Mouse (Mus musculus) midbrain, embryonic 16.5 days (tissue): ENCODE data around the gene L2hgdh. TPM values are rescaled to one million over a fixed set of nuclear protein-coding genes. Genes with fewer than 3 reads are reported as not detected.

Experiments
- ATAC-seq: fragments of 200-750 bp; cut with Nextera tagmentation; 2 replicates; pipeline ENCODE4 v1.8.0; 2017; ENCODE audit warnings: moderate TSS enrichment
- H3K27ac ChIP-seq: fragments of 300-500 bp; sonication (generic); 2 replicates; pipeline ENCODE4 v1.5.1; 2014; ENCODE audit warnings: mild to moderate bottlenecking, low read length, mixed read lengths
- H3K27me3 ChIP-seq: fragments of 300-500 bp; sonication (generic); 2 replicates; pipeline ENCODE4 v1.6.1; 2014; ENCODE audit warnings: low read depth, low read length, mixed read lengths; ENCODE audit not compliant: control insufficient read depth, insufficient read depth
- H3K36me3 ChIP-seq: fragments of 300-500 bp; sonication (generic); 2 replicates; pipeline ENCODE4 v1.6.1; 2014; ENCODE audit warnings: mild to moderate bottlenecking, low read length, moderate library complexity, mixed read lengths; ENCODE audit not compliant: control insufficient read depth, insufficient read depth
- H3K4me1 ChIP-seq: fragments of 300-500 bp; sonication (generic); 2 replicates; pipeline ENCODE4 v1.6.1; 2014; ENCODE audit warnings: mild to moderate bottlenecking, low read length, mixed read lengths; ENCODE audit not compliant: control insufficient read depth, insufficient read depth
- H3K4me2 ChIP-seq: fragments of 300-500 bp; sonication (generic); 2 replicates; pipeline ENCODE4 v1.6.1; 2014; ENCODE audit warnings: mild to moderate bottlenecking, low read length, mixed read lengths
- H3K4me3 ChIP-seq: fragments of 300-500 bp; sonication (generic); 2 replicates; pipeline ENCODE4 v1.5.1; 2014; ENCODE audit warnings: low read depth, mild to moderate bottlenecking, low read length, moderate library complexity, mixed read lengths
- H3K9ac ChIP-seq: fragments of 300-500 bp; sonication (generic); 2 replicates; pipeline ENCODE4 v1.6.1; 2014; ENCODE audit warnings: low read depth, low read length, mixed read lengths
- H3K9me3 ChIP-seq: fragments of 300-500 bp; sonication (generic); replicated peaks from 2 replicates; pipeline ENCODE4 v1.6.1; 2014; ENCODE audit warnings: mild to moderate bottlenecking, low read length, mixed read lengths; ENCODE audit not compliant: control insufficient read depth, poor library complexity, severe bottlenecking
- WGBS: fragments of 180-500 bp; shearing (Covaris S2); extraction: QIAGEN DNeasy Blood & Tissue Kit; methylation state at CpG from one replicate; pipeline ENCODE4 v1.1.7; 2014; 5-methylcytosine and 5-hydroxymethylcytosine counted together
- polyA plus RNA-seq: library from polyadenylated mRNA; unstranded; fragments of >200 nt; fragmentation: Nextera tagmentation; extraction: Ambion mirVana; gene quantifications from 2 replicates; pipeline ENCODE4 v1.2.1, GENCODE M21; 2015

The L2hgdh gene
- polyA plus RNA-seq, 1 experiment from 2014 or later = 14.6 TPM

DNA sequence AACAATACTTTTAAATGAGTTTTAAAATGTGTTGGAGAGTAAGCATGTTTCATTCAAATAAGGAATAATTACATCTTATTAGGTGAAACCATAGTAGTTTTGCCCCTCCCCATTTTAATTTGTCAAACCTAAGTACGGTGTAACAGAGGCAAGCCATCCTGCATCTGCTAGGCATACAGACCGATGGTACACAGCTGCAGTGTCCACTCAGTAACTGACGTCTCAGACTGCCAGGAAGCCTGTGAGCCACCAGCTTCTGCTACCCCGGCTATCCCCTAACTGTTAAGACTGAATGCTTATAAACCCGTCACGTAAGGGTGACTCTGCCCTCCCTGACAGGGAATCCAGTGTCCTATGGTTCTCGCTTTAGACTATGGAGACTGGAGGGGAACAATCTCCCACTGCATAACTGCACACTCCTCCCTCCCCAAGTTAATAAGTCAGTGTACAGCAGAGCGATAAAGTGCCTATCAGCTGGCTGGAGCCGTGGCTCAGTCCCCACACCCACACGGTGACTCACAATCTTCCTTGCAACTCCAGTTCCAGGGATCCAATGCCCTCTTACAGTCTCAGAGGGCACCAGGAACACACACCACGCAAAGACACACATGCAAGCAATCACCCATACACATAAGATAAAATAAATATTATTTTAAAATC is 19.7 kb downstream of the L2hgdh start:
- ATAC-seq = no peak
- 89% methylated on average over 11 of the region's 11 CpGs for WGBS
- Histone ChIP-seq H3K27ac (no peak overlapping the region), H3K4me1 (no peaks in the 10 kb centered on the region), H3K27me3 (no peaks in the 10 kb centered on the region), H3K4me2 (no peak overlapping the region), H3K9me3 (no peaks in the 10 kb centered on the region), H3K4me3 (no peak overlapping the region), H3K36me3 (peaks cover 4% of the 10 kb centered on the region), H3K9ac (no peak overlapping the region)

DNA sequence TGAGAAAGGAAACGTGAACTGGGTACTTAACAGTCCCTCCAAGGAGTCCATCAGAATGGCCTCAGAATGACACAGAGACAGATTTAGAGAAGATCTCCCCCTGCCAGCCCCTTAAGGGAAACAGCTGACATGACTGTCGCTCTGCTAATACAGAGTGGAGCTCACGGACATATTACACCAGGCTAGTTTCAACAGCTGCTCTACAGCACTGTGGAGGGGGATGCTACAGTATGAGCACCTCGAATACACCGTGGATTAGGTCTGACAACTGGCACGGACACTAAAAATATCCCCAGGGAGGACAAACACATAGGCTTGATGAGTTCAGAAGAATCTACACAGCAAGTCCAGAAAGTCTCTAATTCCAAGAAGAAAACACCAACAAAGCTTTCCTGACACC is 26.3 kb downstream of the L2hgdh start:
- no peaks in the 10 kb centered on the region for H3K9me3 ChIP-seq
- no peak for ATAC-seq
- no peaks in the 10 kb centered on the region for H3K4me1 ChIP-seq
- WGBS = 86% methylated on average over 6 of the region's 6 CpGs
- peaks cover 6% of the 10 kb centered on the region for H3K36me3 ChIP-seq
- H3K27me3 ChIP-seq = no peaks in the 10 kb centered on the region
- no peak overlapping the region for H3K9ac ChIP-seq
- H3K4me2 ChIP-seq = no peak overlapping the region
- no peak overlapping the region for H3K4me3 ChIP-seq
- no peak overlapping the region for H3K27ac ChIP-seq

DNA sequence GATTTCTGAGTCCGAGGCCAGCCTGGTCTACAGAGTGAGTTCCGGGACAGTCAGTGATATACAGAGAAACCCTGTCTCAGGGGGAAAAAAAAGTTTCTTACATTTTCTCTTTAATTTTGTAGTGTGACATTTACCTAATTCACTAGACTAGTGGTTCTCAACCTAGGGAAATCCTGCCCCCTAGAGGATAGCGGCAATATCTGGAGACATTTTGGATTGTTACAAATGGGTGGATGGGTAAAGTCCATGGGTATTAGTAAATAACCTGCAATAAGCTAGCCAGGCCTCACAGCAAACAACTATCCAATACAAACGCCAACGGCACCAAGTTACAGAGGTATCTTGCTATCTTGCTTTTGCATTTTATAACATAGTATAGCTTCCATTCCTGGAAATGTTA is 27.9 kb downstream of the L2hgdh start:
- no peaks in the 10 kb centered on the region for H3K4me1 ChIP-seq
- 81% methylated on average over 5 of the region's 5 CpGs for WGBS
- no peaks in the 10 kb centered on the region for H3K9me3 ChIP-seq

GRCm38 (mm10) chr12:69693471-69693870 is 31.2 kb downstream of the L2hgdh start:
- H3K27me3 ChIP-seq = no peaks in the 10 kb centered on the region
- no peak overlapping the region for H3K27ac ChIP-seq
- no peaks in the 10 kb centered on the region; the same call in 1 of the 2 replicates for H3K36me3 ChIP-seq
- H3K4me1 ChIP-seq = no peaks in the 10 kb centered on the region
- H3K4me3 ChIP-seq = no peak overlapping the region
- H3K9ac ChIP-seq = no peak overlapping the region
- ATAC-seq = no peak
- H3K4me2 ChIP-seq = no peak overlapping the region
- H3K9me3 ChIP-seq = no peaks in the 10 kb centered on the region
- 74% methylated on average over 17 of the region's 17 CpGs for WGBS

More for the DNA sequence above, 27.9 kb downstream of the L2hgdh start:
- no peaks in the 10 kb centered on the region for H3K27me3 ChIP-seq
- H3K4me2 ChIP-seq = no peak overlapping the region
- peaks cover 4% of the 10 kb centered on the region for H3K36me3 ChIP-seq
- no peak for ATAC-seq
- H3K9ac ChIP-seq = no peak overlapping the region
- H3K27ac ChIP-seq = no peak overlapping the region
- H3K4me3 ChIP-seq = no peak overlapping the region

DNA sequence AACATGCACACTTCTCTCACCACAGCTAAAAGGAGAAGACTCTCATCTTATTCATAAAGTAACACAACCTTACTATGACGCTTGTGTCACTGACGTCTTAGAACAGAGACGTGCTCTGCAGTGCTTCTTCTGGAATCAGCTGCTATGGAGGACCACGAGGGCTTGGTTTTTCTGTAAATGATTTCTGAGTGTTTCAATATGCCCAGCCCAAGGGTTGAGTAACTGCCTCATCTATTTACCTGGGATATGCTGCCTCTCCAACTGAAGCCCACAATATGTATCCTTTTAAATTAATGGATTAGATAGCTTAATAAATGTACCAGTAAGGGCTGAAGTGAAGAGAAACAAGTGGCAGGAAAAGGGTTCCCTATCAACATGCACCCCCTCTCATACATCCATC is 34.0 kb downstream of the L2hgdh start:
- Histone ChIP-seq H3K4me2 (no peak overlapping the region), H3K9me3 (no peaks in the 10 kb centered on the region), H3K27me3 (no peaks in the 10 kb centered on the region), H3K36me3 (no peaks in the 10 kb centered on the region), H3K27ac (no peak overlapping the region), H3K9ac (no peak overlapping the region), H3K4me1 (no peaks in the 10 kb centered on the region), H3K4me3 (no peak overlapping the region)
- ATAC-seq = no peak
- WGBS = 93% methylated on average over 4 of the region's 4 CpGs

GRCm38 (mm10) chr12:69689094-69689493 is 35.6 kb downstream of the L2hgdh start:
- no peak for ATAC-seq
- no peak overlapping the region for H3K4me3 ChIP-seq
- H3K9ac ChIP-seq = no peak overlapping the region

GRCm38 (mm10) chr12:69688368-69688767 is 36.3 kb downstream of the L2hgdh start:
- no peaks in the 10 kb centered on the region for H3K9me3 ChIP-seq
- H3K27me3 ChIP-seq = no peaks in the 10 kb centered on the region
- H3K4me1 ChIP-seq = no peaks in the 10 kb centered on the region
- H3K36me3 ChIP-seq = no peaks in the 10 kb centered on the region
- WGBS = 58% methylated on average over 2 of the region's 2 CpGs
- no peak overlapping the region for H3K4me2 ChIP-seq
- no peak for ATAC-seq
- no peak overlapping the region for H3K9ac ChIP-seq
- no peak overlapping the region for H3K4me3 ChIP-seq
- no peak overlapping the region for H3K27ac ChIP-seq

More at GRCm38 (mm10) chr12:69689094-69689493, 35.6 kb downstream of the L2hgdh start:
- Histone ChIP-seq H3K27me3 (no peaks in the 10 kb centered on the region), H3K4me2 (no peak overlapping the region), H3K4me1 (no peaks in the 10 kb centered on the region), H3K9me3 (no peaks in the 10 kb centered on the region), H3K36me3 (no peaks in the 10 kb centered on the region), H3K27ac (no peak overlapping the region)

GRCm38 (mm10) chr12:69683537-69683936 is 41.1 kb downstream of the L2hgdh start:
- H3K27me3 ChIP-seq = no peaks in the 10 kb centered on the region
- no peak for ATAC-seq
- peaks cover 13% of the 10 kb centered on the region for H3K4me1 ChIP-seq
- H3K36me3 ChIP-seq = no peaks in the 10 kb centered on the region
- no peak overlapping the region for H3K9ac ChIP-seq
- H3K27ac ChIP-seq = no peak overlapping the region
- no peaks in the 10 kb centered on the region for H3K9me3 ChIP-seq
- 39% methylated on average over 10 of the region's 10 CpGs for WGBS
- H3K4me2 ChIP-seq = no peak overlapping the region
- H3K4me3 ChIP-seq = no peak overlapping the region

DNA sequence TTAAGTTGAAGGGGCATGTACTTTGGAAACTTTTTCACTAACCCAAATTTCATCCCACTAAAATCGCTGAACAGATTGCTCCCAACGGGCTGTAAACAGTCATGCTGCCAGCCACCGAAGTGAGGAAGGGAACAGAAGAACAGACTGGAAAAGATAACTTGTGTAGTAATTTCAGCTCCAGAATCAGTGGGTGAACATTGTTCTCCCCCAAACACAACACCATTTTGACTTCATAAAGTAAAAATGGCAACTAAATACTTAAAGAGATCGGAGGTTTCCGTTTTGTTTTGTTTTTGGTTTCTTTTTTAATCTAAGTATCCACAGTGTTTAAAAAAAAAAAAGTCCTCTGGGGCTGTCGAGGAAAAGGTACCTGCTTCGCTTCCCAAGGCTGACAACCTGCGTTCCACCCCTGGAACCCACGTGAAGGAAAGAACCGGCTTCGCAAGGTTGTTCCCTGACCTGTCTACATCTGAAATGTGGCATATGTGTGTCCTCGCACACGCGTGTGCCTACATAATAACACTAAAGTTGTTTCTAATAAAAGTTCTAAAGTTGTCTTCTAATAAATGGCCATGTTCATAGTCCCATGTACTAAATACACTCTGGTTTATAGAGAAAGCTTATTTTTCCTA is 41.8 kb downstream of the L2hgdh start:
- H3K4me1 ChIP-seq = peaks cover 13% of the 10 kb centered on the region
- WGBS = 51% methylated on average over 14 of the region's 14 CpGs
- H3K4me3 ChIP-seq = no peak overlapping the region
- H3K4me2 ChIP-seq = peak overlapping the region; percentile 63
- no peak overlapping the region for H3K9ac ChIP-seq
- no peaks in the 10 kb centered on the region for H3K36me3 ChIP-seq
- H3K9me3 ChIP-seq = no peaks in the 10 kb centered on the region
- no peak for ATAC-seq
- no peaks in the 10 kb centered on the region for H3K27me3 ChIP-seq
- H3K27ac ChIP-seq = no peak overlapping the region
